Mouse (Mus musculus): ENCODE results near the gene Lama2. TPM values are rescaled to one million over a fixed set of nuclear protein-coding genes. Genes with fewer than 3 reads are reported as not detected.

The Lama2 gene
- total and polyA plus RNA-seq, 2 experiments from 2014 or later = 5.6 to 18.2 TPM

GRCm38 (mm10) chr10:27233577-27233976, 386.0 kb downstream of the Lama2 start:
- Histone ChIP-seq H3K4me2 (ENCODE audit: low read depth, low read length) (no peak overlapping the region), H3K9me3 (ENCODE audit: low read length) (no peaks in the 10 kb centered on the region), H3K36me3 (ENCODE audit: insufficient read depth, low read length) (no peaks in the 10 kb centered on the region), H3K4me3 (ENCODE audit: low read length) (no peak overlapping the region), H3K27me3 (ENCODE audit: insufficient read depth, low read length) (no peaks in the 10 kb centered on the region), H3K4me1 (ENCODE audit: insufficient read depth, low read length) (no peaks in the 10 kb centered on the region), H3K27ac (no peak overlapping the region), H3K9ac (replicated peaks; ENCODE audit: low read length) (no peak overlapping the region)
- DNase-seq (ENCODE audit: low spot score) = no peak
- TF ChIP-seq CTCF (IDR thresholded peaks at IDR 0.05; ENCODE audit: low read depth) = no peak
- no peak for ATAC-seq
- 80% methylated on average over 5 of the region's 5 CpGs for WGBS

DNA sequence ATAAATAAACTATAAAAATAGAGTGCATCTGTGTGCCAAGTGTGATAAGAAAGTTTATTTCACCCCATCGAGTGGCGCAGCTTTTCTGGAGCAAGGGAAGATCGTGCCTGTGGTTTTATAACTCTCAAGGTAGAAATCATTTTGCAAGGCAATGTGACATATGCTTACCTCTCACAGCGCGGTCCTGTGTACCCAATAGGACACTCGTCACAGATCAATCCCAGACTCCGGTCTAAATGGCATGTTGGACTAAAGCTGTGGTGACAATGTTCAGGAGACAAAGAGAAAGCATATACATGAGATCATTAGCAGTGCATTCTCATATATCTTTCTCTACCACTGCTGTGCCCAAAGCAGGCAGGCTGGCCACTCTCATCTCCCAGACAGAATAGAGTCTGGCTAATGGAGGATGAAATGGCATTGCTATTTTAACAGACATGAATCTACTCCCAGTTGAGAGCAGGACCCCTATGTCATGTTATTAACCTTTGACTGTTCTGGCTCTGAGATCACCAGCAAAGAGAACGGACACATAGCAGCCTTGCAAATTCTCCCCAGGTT, 395.7 kb downstream of the Lama2 start:
- ATAC-seq = no peak

DNA sequence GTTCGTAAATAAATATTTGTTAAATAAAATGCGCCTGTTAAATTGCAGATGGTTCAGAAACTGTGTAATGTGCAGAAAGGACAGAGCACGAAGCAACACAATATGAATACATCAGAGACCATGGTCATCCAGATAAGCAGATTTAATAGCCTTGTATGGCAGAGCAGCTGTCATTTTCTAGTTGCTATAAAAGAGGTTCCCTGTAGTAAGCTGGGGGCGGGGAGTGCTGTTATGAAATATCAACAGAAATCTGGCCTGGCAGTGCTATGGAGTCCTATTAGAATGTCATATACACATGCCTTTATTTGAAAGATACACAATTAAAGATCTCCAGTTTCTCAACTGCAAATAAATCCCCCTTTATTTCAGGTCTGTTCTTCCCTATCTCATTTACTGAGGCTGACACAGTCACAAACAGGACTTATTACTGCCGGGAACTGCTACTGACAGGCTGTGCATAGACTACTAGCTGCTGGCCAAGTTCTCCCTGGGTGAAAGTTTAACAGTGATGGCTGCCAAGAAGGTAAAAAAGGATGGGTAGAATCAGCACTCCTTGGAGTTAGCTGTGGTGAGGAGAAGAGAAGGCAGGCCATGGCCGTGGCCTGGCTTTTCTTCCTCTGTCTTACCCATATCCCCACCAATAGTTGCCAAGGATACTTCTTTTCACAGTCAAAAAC, 396.8 kb downstream of the Lama2 start:
- no peak for TF ChIP-seq CTCF (IDR thresholded peaks at IDR 0.05; ENCODE audit: low read depth)
- Histone ChIP-seq H3K9me3 (ENCODE audit: low read length) (no peaks in the 10 kb centered on the region), H3K36me3 (ENCODE audit: insufficient read depth, low read length) (no peaks in the 10 kb centered on the region), H3K4me3 (ENCODE audit: low read length) (no peak overlapping the region), H3K9ac (replicated peaks; ENCODE audit: low read length) (no peak overlapping the region), H3K27ac (peak overlapping the region; percentile 11; the same call in 1 of the 2 replicates), H3K4me1 (ENCODE audit: insufficient read depth, low read length) (no peaks in the 10 kb centered on the region), H3K27me3 (ENCODE audit: insufficient read depth, low read length) (no peaks in the 10 kb centered on the region), H3K4me2 (ENCODE audit: low read depth, low read length) (no peak overlapping the region)
- DNase-seq (ENCODE audit: low spot score) (peak; percentile 35), ATAC-seq (peak; percentile 80)
- 57% methylated on average over 6 of the region's 6 CpGs for WGBS

More for the DNA sequence above, 395.7 kb downstream of the Lama2 start:
- Histone ChIP-seq H3K4me3 (ENCODE audit: low read length) (no peak overlapping the region), H3K9me3 (ENCODE audit: low read length) (no peaks in the 10 kb centered on the region), H3K27ac (no peak overlapping the region), H3K27me3 (ENCODE audit: insufficient read depth, low read length) (no peaks in the 10 kb centered on the region), H3K9ac (replicated peaks; ENCODE audit: low read length) (no peak overlapping the region), H3K36me3 (ENCODE audit: insufficient read depth, low read length) (no peaks in the 10 kb centered on the region), H3K4me1 (ENCODE audit: insufficient read depth, low read length) (no peaks in the 10 kb centered on the region), H3K4me2 (ENCODE audit: low read depth, low read length) (no peak overlapping the region)
- no peak for DNase-seq (ENCODE audit: low spot score)
- TF ChIP-seq CTCF (IDR thresholded peaks at IDR 0.05; ENCODE audit: low read depth) = no peak
- 76% methylated on average over 8 of the region's 8 CpGs for WGBS

DNA sequence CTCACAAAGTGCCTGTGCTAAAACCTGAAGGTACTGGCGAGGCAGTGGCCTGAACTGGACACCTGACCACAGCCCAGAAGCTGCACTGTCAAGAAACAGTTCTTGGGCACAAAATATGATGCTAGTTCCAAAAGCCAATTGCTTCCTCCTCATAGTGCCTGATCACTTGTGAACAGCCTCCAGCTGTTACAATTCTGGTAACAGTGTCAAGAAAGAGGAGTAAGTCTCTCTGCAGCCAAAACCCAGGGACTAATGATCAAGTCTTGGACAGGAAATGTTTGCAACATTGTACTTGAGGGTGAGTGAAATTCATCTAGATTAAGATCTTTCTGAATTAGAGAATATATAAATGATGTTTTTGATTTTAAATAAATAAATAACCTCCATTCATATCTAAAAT, 399.9 kb downstream of the Lama2 start:
- TF ChIP-seq CTCF (IDR thresholded peaks at IDR 0.05; ENCODE audit: low read depth) = no peak
- WGBS = 81% methylated on average over 1 of the region's 1 CpGs
- Histone ChIP-seq H3K4me1 (ENCODE audit: insufficient read depth, low read length) (no peaks in the 10 kb centered on the region), H3K9me3 (ENCODE audit: low read length) (no peaks in the 10 kb centered on the region), H3K27ac (no peak overlapping the region), H3K36me3 (ENCODE audit: insufficient read depth, low read length) (no peaks in the 10 kb centered on the region), H3K4me3 (ENCODE audit: low read length) (no peak overlapping the region), H3K27me3 (ENCODE audit: insufficient read depth, low read length) (no peaks in the 10 kb centered on the region), H3K4me2 (ENCODE audit: low read depth, low read length) (no peak overlapping the region), H3K9ac (replicated peaks; ENCODE audit: low read length) (no peak overlapping the region)
- ATAC-seq (no peak), DNase-seq (ENCODE audit: low spot score) (no peak)

- H3K4me2 ChIP-seq (ENCODE audit: low read depth, low read length) = no peak overlapping the region
Measured at GRCm38 (mm10) chr10:27207320-27207719, 412.2 kb downstream of the Lama2 start.

GRCm38 (mm10) chr10:27198443-27198842, 421.1 kb downstream of the Lama2 start:
- 87% methylated on average over 1 of the region's 1 CpGs for WGBS
- Histone ChIP-seq H3K27me3 (ENCODE audit: insufficient read depth, low read length) (no peaks in the 10 kb centered on the region), H3K36me3 (ENCODE audit: insufficient read depth, low read length) (no peaks in the 10 kb centered on the region), H3K4me2 (ENCODE audit: low read depth, low read length) (no peak overlapping the region), H3K9ac (replicated peaks; ENCODE audit: low read length) (no peak overlapping the region), H3K4me1 (ENCODE audit: insufficient read depth, low read length) (no peaks in the 10 kb centered on the region), H3K27ac (no peak overlapping the region), H3K9me3 (ENCODE audit: low read length) (no peaks in the 10 kb centered on the region), H3K4me3 (ENCODE audit: low read length) (no peak overlapping the region)
- no peak for ATAC-seq
- no peak for TF ChIP-seq CTCF (IDR thresholded peaks at IDR 0.05; ENCODE audit: low read depth)
- DNase-seq (ENCODE audit: low spot score) = no peak

More at GRCm38 (mm10) chr10:27207320-27207719, 412.2 kb downstream of the Lama2 start:
- Histone ChIP-seq H3K4me1 (ENCODE audit: insufficient read depth, low read length) (no peaks in the 10 kb centered on the region), H3K36me3 (ENCODE audit: insufficient read depth, low read length) (no peaks in the 10 kb centered on the region), H3K27ac (no peak overlapping the region), H3K9ac (replicated peaks; ENCODE audit: low read length) (no peak overlapping the region), H3K9me3 (ENCODE audit: low read length) (no peaks in the 10 kb centered on the region), H3K4me3 (ENCODE audit: low read length) (no peak overlapping the region), H3K27me3 (ENCODE audit: insufficient read depth, low read length) (no peaks in the 10 kb centered on the region)
- no peak for TF ChIP-seq CTCF (IDR thresholded peaks at IDR 0.05; ENCODE audit: low read depth)
- WGBS = 18% methylated on average over 12 of the region's 12 CpGs
- ATAC-seq (no peak), DNase-seq (ENCODE audit: low spot score) (no peak)
